Mouse (Mus musculus): ENCODE data around the gene 1700010I14Rik. TPM values are rescaled to one million over a fixed set of nuclear protein-coding genes. Genes with fewer than 3 reads are reported as not detected.
A peak's percentile ranks its signal among the peaks of the same experiment; 100 is the strongest.

1700010I14Rik gene
- polyA plus RNA-seq, 1 experiment from 2014 or later = 2.7 TPM

DNA sequence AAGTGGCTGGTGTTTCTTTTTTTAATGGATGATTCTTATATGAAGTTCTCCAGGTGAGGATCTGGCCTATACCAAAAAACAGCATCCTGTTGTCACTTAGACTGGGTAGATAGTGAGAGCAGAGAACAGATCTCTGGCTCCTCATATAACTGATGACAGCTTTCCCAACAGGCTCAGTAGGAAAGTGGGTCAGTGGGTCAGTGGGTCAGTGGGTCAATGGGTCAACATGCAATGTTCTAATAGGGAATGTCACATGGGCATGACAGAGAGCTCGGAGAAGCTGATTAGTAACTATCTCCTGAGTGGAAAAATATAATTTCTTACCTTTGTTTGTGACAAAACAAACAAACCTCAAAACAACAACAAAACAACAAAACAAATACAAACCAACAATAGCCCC is 7.2 kb downstream of the 1700010I14Rik start:
- 85% methylated on average over 1 of the region's 1 CpGs for WGBS
- no peak overlapping the region for H3K4me3 ChIP-seq (ENCODE audit: low read depth, low read length)
- no peaks in the 10 kb centered on the region for H3K27me3 ChIP-seq (replicated peaks; ENCODE audit: insufficient read depth, low read length)
- no peak overlapping the region for H3K9ac ChIP-seq (replicated peaks; ENCODE audit: low read depth)
- DNase-seq (ENCODE audit: low spot score) (no peak), ATAC-seq (no peak)
- H3K4me2 ChIP-seq (replicated peaks; ENCODE audit: low read depth, low read length) = no peak overlapping the region
- TF ChIP-seq EP300 (IDR thresholded peaks at IDR 0.05) (no peak), CTCF (IDR thresholded peaks at IDR 0.05) (no peak)
- no peak overlapping the region for H3K27ac ChIP-seq (ENCODE audit: low read length)
- no peaks in the 10 kb centered on the region for H3K9me3 ChIP-seq (ENCODE audit: low read length)
- no peaks in the 10 kb centered on the region for H3K36me3 ChIP-seq (ENCODE audit: insufficient read depth, low read length)
- no peaks in the 10 kb centered on the region for H3K4me1 ChIP-seq (ENCODE audit: insufficient read depth, low read depth, low read length)

- TF ChIP-seq CTCF (IDR thresholded peaks at IDR 0.05) (no peak), EP300 (IDR thresholded peaks at IDR 0.05) (no peak)
- Histone ChIP-seq H3K4me3 (ENCODE audit: low read depth, low read length) (no peak overlapping the region), H3K27me3 (replicated peaks; ENCODE audit: insufficient read depth, low read length) (no peaks in the 10 kb centered on the region), H3K4me1 (ENCODE audit: insufficient read depth, low read depth, low read length) (no peaks in the 10 kb centered on the region), H3K9me3 (ENCODE audit: low read length) (no peaks in the 10 kb centered on the region), H3K9ac (replicated peaks; ENCODE audit: low read depth) (no peak overlapping the region), H3K4me2 (replicated peaks; ENCODE audit: low read depth, low read length) (no peak overlapping the region), H3K27ac (ENCODE audit: low read length) (no peak overlapping the region), H3K36me3 (ENCODE audit: insufficient read depth, low read length) (no peaks in the 10 kb centered on the region)
- WGBS = 72% methylated on average over 4 of the region's 4 CpGs
- ATAC-seq = no peak
- DNase-seq (ENCODE audit: low spot score) = no peak
These were observed 14.3 kb downstream of the 1700010I14Rik start for GRCm38 (mm10) chr17:9002438-9002837.

DNA sequence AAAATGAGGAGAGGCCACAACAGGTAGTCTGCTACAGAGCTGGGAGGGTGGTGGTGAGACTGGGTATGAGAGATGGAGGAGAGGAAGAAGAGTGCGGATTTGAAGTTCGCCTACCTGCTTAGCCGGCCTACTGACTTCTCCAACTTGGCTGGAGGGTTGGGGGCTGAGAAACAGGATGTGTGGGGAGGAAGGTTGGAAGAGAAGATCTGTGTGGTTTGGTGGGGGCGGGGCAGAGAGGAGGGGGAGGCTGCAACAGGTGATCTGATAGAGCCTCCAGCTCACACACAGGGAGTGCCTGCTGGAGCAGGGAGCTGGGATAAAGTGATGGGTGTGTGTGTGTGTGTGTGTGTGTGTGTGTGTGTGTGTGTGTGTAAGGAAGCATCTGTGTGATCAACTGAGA is 16.4 kb downstream of the 1700010I14Rik start:
- Histone ChIP-seq H3K9ac (replicated peaks; ENCODE audit: low read depth) (no peak overlapping the region), H3K9me3 (ENCODE audit: low read length) (no peaks in the 10 kb centered on the region), H3K36me3 (ENCODE audit: insufficient read depth, low read length) (no peaks in the 10 kb centered on the region), H3K27me3 (replicated peaks; ENCODE audit: insufficient read depth, low read length) (no peaks in the 10 kb centered on the region), H3K4me2 (replicated peaks; ENCODE audit: low read depth, low read length) (no peak overlapping the region), H3K4me1 (ENCODE audit: insufficient read depth, low read depth, low read length) (no peaks in the 10 kb centered on the region), H3K4me3 (ENCODE audit: low read depth, low read length) (no peak overlapping the region), H3K27ac (ENCODE audit: low read length) (no peak overlapping the region)
- TF ChIP-seq EP300 (IDR thresholded peaks at IDR 0.05) = no peak
- TF ChIP-seq CTCF (IDR thresholded peaks at IDR 0.05) = no peak
- no peak for ATAC-seq
- no peak for DNase-seq (ENCODE audit: low spot score)
- WGBS = 87% methylated on average over 4 of the region's 4 CpGs

GRCm38 (mm10) chr17:9023198-9023942 is 35.2 kb downstream of the 1700010I14Rik start:
- no peak for DNase-seq (ENCODE audit: low spot score)
- H3K36me3 ChIP-seq (ENCODE audit: insufficient read depth, low read length) = no peaks in the 10 kb centered on the region
- 31% methylated on average over 14 of the region's 14 CpGs for WGBS
- H3K4me1 ChIP-seq (ENCODE audit: insufficient read depth, low read depth, low read length) = no peaks in the 10 kb centered on the region
- no peak for TF ChIP-seq CTCF (IDR thresholded peaks at IDR 0.05)
- no peak for TF ChIP-seq EP300 (IDR thresholded peaks at IDR 0.05)
- H3K4me3 ChIP-seq (ENCODE audit: low read depth, low read length) = no peak overlapping the region
- no peak overlapping the region for H3K9ac ChIP-seq (replicated peaks; ENCODE audit: low read depth)
- no peaks in the 10 kb centered on the region for H3K9me3 ChIP-seq (ENCODE audit: low read length)
- no peak overlapping the region for H3K27ac ChIP-seq (ENCODE audit: low read length)
- ATAC-seq = no peak
- H3K27me3 ChIP-seq (replicated peaks; ENCODE audit: insufficient read depth, low read length) = no peaks in the 10 kb centered on the region
- H3K4me2 ChIP-seq (replicated peaks; ENCODE audit: low read depth, low read length) = no peak overlapping the region

GRCm38 (mm10) chr17:9030181-9030580 is 42.0 kb downstream of the 1700010I14Rik start:
- Histone ChIP-seq H3K9me3 (ENCODE audit: low read length) (no peaks in the 10 kb centered on the region), H3K4me1 (ENCODE audit: insufficient read depth, low read depth, low read length) (no peaks in the 10 kb centered on the region; the same call in 1 of the 2 replicates), H3K4me3 (ENCODE audit: low read depth, low read length) (no peak overlapping the region), H3K27me3 (replicated peaks; ENCODE audit: insufficient read depth, low read length) (no peaks in the 10 kb centered on the region), H3K27ac (ENCODE audit: low read length) (no peak overlapping the region), H3K36me3 (ENCODE audit: insufficient read depth, low read length) (no peaks in the 10 kb centered on the region), H3K4me2 (replicated peaks; ENCODE audit: low read depth, low read length) (no peak overlapping the region), H3K9ac (replicated peaks; ENCODE audit: low read depth) (no peak overlapping the region)
- 0 out of 2 replicates have a peak, but pooled peaks have one; percentile 24 for TF ChIP-seq CTCF (IDR thresholded peaks at IDR 0.05)
- TF ChIP-seq EP300 (IDR thresholded peaks at IDR 0.05) = no peak
- WGBS = 40% methylated on average over 5 of the region's 5 CpGs
- DNase-seq (ENCODE audit: low spot score) = no peak
- no peak for ATAC-seq

- Histone ChIP-seq H3K4me2 (replicated peaks; ENCODE audit: low read depth, low read length) (peak overlapping the region; percentile 32), H3K4me3 (ENCODE audit: low read depth, low read length) (no peak overlapping the region), H3K9me3 (ENCODE audit: low read length) (no peaks in the 10 kb centered on the region), H3K4me1 (ENCODE audit: insufficient read depth, low read depth, low read length) (no peaks in the 10 kb centered on the region; the same call in 1 of the 2 replicates), H3K27me3 (replicated peaks; ENCODE audit: insufficient read depth, low read length) (no peaks in the 10 kb centered on the region), H3K36me3 (ENCODE audit: insufficient read depth, low read length) (no peaks in the 10 kb centered on the region), H3K27ac (ENCODE audit: low read length) (no peak overlapping the region), H3K9ac (replicated peaks; ENCODE audit: low read depth) (no peak overlapping the region)
- peak; percentile 69 for ATAC-seq
- TF ChIP-seq CTCF (IDR thresholded peaks at IDR 0.05) = peak; percentile 93
- no peak for TF ChIP-seq EP300 (IDR thresholded peaks at IDR 0.05)
- DNase-seq (ENCODE audit: low spot score) = peak; percentile 89
- 10% methylated on average over 24 of the region's 24 CpGs for WGBS
These were observed 43.4 kb downstream of the 1700010I14Rik start for GRCm38 (mm10) chr17:9031241-9032141.

All from lung, postnatal 0 days (tissue).